Mouse (Mus musculus) kidney, adult 11 months (tissue): ENCODE results near the gene Dab1.

Experiments used
- DNase-seq: peaks from one replicate; pipeline ENCODE4 v3.0.0; 2022

The Dab1 gene

DNA sequence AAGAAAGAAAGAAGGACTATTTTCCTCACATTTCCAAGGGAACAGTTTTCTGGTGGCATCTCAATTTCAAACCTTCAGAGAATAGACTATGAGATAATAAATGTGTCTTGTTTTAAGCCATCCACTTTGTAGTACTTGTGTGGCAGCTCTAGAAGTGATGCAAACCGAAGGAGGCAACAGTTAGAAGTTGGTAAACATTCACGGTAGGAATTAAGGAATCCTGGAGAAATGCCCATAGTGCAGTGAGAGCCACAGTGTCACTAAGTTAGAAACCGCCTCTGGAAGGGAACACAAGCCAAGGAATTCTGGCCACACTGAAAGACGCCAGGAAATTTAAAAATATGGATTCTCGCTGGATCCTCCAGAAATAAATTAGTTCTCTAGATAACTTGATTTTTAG, 502.8 kb downstream of the Dab1 start:
- no peak for DNase-seq

DNA sequence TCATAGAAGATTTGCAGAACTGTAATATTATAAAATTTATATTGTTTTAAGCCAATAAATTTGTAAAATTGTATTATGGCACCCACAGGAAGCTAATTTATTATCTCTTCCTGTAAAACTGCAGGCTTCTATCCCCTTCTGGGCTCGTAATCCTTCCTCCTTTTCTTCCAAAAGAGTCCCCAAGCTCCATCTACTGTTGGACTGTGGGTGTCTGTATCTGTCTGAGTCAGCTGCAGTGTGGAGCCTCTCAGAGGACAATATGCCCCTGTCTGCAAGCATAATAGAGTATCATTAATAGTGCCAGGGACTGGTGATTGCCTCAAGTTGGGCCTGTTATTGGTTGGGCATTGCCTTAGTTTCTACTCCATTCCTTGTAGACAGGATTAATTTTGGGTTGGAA, 503.2 kb downstream of the Dab1 start:
- no peak for DNase-seq

DNA sequence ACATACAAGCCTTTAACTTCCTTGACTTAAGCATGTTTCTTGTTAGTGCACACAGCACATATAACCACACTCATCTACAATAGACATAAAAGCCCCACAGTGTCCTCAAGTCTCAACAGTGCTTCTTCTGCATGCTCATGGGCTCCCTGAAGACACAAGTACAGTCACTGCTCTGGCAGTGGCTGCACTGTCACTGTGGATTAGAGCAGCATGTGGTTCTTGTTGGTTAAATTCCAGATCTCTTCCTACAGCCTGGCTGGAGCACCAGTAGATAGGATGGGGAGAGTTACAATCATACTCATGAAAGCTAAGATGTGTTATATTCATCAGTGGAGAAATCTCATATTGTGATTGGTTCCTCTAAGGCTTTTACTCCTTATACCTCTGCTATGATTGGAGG, 534.5 kb downstream of the Dab1 start:
- DNase-seq, result no peak

DNA sequence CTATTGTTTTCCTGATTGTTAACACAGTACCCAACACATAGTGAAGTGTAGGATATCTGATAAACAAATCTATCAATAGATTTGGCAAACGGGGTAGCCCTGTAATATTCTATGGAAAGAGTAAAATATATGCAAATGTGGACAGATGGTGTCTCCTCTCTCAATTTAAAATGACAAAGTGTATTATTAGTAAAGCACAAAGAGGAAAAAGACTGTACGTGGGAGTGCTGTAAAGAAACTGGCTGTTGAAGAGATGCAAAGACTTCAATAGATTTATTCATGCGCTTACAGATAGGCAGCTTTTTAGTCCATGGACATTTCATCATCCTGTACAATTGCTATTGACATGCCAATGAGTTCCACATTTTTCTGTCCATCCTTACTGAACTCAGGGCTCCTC, 558.9 kb downstream of the Dab1 start:
- no peak for DNase-seq

DNA sequence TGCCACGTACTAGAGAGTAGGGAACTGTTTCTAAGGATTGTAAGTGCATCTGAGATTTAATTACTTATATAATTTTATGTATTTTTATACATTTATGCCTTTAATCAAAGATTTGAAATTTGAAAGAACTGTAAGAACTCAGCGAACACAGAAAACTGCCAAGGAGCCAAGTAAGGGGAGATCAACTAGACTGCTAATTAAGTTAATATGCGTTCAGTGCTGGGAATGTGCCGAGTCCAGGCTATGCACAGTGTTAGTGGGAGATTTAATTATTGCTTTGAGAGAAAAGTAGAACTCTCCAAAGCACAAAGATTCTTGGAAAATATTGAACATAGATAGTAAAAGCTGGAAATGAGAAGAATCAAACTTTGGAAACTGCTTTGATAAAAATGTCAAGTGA, 567.2 kb downstream of the Dab1 start:
- DNase-seq, result no peak

DNA sequence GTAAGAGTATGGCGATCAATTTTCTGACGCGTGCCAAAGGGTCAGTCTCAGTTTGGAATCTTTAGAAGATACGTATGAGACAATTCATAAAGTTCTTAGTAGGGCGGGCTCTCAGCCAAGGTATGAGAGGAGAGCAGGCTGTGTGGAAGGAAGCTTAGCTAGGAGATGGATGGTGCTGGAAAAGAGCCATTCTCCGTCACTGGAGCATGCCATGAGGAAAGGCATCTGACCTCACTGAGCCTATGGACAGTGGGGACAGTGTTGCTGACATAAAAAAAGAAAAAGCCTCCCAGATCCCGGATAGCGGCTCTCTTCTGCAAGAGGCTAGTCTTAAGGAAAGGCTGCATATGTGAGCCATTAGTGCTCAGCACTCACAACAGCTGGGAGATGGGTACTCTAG, 579.5 kb downstream of the Dab1 start:
- DNase-seq, result no peak

DNA sequence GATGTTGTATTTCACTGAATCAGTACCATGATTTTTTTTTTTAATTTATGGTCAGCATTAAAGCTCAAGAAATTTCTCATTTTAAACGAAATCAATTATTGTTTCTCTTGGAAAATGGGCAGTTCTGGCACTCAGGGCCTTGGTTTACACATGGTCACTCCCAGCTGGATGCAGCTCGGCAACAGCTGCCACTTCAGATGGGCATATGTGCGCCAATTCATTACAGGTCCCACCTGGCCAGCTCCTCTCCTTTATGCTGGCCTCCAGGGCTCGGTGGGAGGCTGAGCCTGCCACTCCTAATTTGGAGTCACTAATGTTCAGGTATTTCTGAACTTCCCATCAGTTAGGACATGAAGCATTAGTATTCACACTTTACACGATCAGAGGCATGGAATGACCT, 582.5 kb downstream of the Dab1 start:
- no peak for DNase-seq

DNA sequence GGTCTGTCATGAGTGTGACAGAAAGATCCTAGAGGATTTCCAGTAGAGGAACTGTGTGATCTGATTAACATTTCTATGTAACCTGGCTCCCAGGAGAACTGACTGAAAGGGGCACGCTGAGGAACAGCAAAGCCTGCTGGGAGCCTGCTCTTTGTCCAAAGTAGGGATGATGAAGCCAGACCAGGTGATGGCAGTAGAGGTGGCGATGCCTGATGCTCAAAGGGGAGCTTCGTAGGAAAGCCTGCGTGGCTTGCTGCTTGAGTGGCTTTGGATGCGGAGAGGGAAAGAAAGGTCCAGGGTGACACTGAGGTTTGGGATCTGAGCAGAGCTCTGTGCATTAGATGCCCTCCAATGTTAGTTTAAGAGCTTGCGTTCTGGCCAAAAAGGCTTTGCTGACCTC, 584.9 kb downstream of the Dab1 start:
- no peak for DNase-seq

DNA sequence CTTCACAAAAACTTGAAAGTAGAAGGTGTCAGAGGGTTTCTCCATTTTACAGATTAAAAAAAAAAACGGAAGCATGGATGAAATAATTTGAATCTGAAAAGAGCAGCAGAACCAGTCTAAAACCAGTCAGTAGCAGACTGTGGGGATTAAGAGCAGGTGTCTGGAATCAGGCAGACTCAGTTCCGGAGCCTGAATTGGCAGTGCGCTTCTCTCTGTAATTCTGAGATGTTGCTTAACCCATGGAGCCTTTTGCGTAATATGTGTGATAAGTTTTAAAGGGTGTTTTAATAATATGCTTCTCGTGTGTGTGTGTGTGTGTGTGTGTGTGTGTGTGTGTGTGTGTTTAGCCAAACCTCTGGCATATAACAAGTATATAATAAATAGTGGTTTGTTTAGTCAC, 587.5 kb downstream of the Dab1 start:
- no peak for DNase-seq

DNA sequence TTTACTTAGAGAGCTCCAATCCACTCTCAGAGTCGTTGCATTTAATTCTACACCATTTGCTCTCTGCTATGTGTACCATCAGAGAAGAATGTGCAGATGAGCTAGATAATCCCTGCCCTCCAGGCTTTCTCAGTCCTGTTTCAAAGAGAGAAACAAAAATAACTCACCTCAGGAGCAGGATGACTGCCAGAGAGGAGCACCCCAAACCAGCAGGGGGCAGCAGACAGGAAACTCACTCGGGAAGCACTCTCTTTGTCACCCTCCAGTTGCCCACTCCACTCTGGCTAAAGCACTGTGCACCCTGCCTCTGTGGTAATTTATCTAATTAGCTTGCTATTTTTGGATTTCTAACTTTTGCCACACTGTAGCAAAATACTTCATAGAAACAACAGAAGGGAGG, 589.9 kb downstream of the Dab1 start:
- DNase-seq, result no peak

DNA sequence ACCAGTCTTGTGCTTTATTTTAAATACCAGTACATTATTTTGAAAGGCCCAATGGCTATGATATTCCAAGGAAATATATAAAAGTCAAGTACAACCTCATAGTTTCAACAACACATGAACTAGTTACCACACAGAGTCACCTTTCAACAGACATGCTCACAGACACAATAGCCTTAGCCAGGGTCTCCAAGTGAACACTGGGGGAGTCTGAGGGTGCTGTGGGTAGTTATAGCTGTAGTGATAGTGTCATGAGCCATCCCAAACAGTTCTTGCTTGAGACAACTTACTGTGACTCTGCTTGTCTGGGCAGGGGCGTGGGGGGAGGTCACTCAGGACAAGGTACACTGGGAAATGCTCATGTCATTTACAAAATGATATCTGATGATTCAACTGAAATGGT, 591.6 kb downstream of the Dab1 start:
- DNase-seq, result no peak

DNA sequence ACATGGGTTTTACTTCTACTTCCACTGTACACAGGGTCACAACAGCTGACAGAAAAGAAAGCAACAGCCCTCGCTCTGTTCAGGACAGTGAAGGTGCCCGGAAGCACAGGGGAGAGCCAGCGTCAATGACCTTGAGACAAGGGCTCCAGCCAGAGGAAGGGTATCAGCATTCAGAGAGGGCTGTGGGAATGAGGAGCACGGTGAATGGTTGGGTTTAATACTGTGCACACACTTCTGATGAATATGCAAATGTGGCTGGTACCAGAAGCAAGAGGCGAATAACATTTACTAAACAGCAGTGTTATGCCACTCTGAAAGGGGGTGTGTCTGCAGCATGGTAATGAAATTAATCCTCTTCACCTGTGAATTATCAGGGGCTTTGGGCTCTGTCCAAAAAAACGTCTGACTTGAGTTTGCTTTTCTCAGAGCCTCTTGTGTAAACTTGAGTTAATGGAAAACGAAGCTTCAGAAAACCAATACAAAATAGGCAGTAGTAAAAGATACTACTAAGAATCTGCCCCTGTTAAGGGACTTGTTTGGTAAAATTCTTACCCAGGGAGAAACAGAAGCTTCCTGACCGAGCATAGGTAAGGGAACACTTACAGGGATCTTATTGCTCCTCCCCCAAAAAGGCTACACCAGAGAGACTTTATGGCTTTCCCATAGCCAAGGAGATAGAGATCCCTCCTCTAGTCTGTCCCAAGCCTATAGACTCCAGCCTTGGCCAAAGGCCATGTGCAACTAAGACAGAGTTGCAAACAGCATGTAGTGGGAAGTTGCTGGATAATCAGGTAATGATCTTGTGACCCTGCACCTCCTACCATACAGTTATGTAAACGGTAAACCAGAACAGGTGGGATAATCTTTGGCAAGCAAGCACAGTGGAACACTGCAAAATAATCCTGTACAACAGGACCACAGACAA, 592.6 kb downstream of the Dab1 start:
- no peak for DNase-seq

DNA sequence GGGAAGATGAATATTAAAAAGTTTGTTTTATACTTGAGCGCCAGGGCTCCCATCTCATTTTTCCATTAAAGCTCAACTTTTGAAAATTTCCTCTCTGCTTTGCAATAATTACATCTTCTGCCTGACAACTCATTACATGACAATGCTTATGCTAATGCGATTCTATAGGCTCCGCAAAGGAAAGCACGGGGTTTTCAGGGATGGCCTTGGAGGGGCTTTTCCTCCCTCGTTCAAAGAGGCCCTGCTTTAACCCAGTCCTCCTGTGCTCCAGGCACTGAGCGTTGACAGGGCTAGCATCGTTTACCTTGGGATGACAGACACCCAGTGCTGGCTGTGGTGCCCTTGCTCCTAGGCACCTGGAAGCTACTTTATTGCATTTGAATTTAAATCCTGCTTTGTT, 595.6 kb downstream of the Dab1 start:
- no peak for DNase-seq

DNA sequence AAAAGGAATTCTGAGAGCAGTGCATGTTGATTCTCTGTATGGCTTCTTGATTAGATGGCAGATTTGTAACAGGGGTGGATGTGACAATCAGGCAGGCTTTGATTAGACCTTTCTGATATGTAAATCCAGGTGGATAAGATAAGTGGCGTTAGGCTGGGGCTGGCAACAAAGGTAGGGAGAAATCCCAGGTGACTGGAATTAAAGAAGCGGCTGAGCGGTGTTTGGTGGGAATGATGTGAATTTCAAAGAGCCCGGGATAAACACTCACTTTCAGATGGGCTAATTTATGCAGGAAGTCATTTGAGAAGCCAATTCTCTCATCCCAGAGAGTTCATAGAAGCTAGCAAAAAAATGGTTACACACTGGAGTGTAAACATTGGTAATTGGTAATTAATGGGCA, 598.2 kb downstream of the Dab1 start:
- DNase-seq, result no peak

DNA sequence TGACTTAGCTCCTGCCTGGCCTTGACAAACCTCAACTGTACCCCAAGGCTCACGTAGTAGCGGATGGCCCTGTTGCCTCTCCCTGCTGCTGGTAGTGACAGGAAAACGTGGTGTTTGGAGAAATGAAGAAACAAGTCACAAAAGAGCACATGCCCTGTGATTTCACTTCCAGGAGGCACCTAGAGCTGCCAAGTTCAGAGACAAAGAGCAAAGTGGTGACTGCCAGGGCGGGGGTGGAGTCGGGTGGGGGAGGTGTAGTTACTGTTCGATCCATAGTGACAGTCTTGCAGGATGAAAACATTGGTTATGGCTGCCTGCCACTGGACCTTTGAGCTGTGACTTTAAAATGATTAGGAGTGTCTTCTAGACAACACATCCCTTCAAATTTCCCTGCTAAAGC, 599.6 kb downstream of the Dab1 start:
- DNase-seq, result peak; percentile 57

DNA sequence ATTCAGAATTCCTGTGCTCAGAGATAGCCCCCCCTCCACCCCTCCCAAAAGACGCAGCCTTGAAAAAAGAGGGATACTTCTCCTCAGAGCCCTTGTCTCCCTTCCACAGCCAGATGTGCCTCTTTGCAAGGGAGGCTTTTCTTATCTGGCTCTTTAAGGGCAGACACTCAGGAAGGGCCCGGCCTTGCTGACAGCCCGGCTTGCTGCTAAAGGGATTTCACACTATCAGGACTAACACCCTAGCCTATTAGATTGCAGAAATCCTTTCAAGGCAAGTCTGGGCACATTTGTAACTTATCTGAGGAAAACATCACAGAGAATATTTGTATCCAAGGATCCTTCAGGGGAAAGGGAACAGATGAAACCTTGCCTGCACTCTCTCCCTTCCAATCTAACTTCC, 600.9 kb downstream of the Dab1 start:
- DNase-seq, result no peak

DNA sequence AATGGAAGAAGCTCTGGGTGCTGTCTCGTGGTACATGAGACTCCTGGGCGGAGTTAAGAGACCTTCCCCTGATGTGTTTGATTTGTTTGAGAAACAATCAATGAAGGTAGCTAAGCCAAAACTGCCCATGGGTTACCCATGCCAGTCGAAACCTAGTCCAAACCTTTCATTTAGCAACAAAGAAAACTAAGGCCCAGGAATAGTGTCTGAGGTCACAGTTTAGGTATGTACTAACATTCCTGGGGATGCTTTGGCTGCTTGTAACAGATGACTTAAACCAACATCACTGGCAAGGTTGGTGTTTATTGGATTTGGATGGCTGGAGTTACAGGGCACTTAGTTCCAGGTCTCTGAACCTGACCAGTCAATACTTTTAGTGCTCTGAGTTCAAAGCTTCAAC, 610.1 kb downstream of the Dab1 start:
- DNase-seq, result no peak

DNA sequence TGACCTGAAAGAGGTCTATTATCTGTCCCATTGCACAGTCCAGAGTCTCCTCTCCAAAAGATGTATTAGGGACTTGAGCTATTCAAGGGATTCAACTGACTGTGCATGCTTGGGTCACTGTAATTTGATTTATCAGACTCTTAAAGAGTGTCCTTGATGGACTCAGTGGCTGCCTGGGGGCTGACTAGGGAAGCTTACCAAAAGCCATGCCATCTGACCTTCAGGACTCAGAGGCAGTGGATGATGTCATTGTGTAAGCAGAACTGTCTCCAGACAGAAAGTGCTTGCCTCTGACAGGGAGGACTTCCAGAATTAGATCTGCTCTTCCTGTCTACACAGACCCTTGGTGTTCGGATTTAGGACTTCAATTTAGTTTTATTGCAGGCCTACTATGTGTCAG, 627.3 kb downstream of the Dab1 start:
- no peak for DNase-seq

DNA sequence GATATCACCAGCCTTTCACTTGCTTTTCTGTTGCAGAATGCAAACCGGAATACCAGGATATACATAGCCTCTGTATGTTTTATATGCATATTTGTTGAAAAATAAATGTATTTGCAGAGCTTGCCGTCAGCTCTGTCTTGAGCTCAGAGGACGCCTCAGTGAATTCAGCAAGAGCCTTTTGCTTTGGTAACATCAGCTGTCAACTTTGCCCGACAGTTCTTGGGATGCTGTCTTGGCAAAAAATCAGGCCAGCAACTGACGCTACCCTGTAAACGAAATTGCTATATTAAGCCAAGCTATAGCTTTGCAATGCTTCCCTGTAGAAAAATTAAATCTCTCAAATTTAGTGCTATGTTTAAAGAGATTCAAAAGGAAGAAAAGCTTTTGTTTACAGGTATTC, 630.3 kb downstream of the Dab1 start:
- no peak for DNase-seq

DNA sequence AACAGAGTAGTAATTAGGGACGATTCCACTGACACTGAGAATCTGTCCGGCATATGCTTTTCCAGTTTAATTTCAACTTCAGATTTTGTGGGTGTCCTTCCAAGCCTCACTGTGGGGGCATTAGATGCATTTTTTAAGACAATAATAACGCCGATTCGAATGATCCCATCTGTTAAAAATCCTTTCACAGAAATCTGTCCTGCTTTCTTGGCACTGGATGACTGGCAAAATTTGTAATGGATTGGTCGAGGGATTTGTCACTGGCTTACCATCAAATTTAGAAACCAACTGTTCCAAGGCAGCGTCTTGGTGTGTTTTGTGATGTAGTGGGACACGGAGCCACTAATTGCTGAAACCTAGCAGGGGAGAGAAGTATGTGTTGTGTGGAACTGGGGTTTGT, 638.6 kb downstream of the Dab1 start:
- DNase-seq, result no peak

DNA sequence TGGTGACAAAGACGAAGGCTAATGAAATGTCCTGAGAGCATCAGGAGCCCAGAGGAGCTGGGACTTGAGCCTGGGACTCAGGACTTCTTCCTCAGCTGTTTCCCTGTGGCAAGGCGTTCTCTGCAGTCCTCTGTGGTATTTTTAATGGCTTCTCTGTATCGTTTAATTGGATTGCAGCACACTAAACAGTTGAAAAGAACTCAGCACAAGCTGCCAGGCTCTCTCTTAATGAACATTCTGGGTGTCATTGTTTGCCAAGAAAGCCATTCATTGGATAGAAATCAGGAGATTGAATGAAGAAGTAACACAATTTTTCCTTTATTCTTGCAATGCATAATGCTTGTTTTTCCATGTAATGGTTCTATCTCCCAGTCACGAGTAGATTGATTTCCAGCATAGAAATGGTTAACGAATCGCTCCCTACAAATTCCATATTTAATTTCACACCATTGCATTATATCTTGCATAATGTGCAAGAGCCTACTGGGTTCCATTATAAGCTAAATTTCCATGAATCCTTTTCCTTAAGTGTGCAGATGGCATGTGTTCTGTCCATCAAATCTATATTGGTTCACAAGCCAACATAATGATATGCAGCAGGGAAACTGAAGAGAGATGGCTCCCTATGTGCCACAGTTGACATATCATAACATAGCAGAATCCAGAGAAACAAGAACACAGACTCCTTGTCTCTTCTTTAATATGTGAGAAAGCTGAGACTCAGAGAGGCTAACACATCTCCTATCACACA, 650.4 kb downstream of the Dab1 start:
- no peak for DNase-seq

DNA sequence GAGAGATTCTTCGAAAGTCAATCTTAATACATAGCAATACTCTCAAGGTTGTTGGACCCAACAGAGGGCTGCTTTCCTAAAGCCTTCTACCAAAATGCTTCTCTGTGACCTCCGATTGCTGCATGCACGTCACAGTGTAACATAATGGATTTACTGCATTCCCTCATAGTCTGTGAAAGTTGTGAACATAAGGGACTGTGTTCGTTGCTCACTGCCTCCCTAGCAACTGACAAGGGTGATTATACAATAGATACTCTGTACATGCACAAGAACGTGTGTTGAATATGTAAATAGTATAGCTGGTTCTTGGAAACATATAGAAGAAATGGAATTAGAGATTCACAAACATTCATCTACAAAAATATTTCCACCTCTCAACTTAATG, 651.0 kb downstream of the Dab1 start:
- DNase-seq, result no peak

DNA sequence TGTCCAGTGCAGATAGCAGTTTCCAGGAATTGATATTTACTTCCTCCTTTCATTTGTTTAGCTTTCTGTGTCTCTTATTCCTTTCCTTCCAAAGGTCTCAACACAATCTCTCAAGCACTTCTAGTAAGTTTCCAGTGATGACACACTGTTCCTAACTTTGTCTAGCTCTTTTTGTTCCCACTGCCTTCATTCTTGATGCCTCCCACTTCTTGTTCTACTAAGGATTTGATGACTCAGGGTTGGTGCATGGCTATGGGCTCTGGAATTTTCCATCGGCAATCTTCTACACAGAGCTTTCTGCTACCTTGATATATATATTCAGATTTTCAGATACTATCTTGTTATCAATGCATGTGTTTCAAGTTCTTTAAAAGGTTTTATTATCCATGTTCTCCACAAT, 656.1 kb downstream of the Dab1 start:
- no peak for DNase-seq

DNA sequence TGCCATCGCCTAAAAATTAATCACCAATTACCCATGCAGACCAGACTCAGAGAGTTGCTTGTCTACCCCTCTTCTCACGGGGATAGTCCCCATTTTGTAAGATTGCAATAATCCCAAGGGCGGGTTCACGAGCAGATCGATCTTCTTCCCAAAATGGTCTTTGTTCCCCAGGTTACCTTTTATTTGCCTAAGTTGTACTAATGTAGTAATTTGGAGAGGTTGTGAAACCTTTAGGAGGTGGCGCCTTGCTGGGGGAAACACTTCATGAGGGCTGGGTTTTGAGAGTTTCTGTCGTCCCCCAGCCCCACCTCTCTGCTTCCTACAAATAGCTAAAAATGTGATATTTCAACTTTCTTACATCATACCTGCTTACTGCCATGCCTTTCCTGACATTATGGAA, 657.8 kb downstream of the Dab1 start:
- no peak for DNase-seq

DNA sequence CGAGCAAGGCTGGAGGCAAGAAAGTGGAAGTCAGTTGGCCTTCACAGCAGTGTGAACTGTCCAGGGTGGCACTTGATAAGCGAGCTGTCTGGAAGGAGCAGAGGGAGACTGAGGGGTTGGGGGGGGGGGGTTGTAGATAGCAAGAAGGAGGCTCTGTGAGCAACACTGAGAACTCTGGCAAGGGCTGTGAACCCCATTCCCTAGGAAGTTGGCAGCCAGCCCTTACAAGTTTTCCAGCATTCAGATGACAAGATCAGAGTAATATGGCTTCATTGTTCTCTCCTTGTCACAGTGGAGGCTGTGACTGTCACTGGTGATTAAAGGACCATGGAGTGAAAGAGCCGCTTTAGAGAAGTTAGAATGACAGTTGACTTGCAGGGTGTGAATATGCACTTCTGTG, 662.4 kb downstream of the Dab1 start:
- DNase-seq, result no peak
